Mouse (Mus musculus) cerebellum, adult 11 months (tissue): Measurements from ENCODE around the gene Gm14548.
"Not testable (repeated sequence)": the region's sequence is repeated elsewhere in the genome, so short reads cannot be mapped to it uniquely, and the experiment has no call there.

Experiments
- DNase-seq: peaks from one replicate; pipeline ENCODE4 v3.0.0; 2022

Gm14548 gene

DNA sequence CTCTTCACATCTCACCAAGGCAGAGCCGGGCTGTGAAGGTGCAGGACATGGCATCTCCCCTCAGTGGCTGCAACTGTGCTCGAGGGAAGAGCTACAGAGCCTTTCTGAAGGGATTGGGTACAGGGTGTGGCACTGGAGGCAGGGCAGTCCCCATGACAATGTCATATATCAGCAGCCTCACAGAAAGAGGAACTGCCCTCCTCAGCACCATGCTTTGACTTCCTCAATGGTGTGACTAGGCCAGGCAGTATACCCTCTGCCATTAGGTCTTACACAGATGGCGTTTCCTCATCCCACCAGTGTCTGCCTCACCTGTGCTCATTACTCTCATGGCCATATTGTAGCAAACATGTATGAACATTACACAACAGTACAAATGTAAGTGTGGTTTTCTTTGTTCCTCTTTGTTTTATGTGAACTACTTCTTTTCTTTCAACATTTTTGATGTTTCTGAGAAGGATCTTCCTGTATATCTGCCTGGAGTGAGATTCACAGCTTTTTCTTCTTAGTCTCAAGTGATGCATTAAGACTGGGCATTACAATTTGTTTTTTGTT, at the start of gene Gm14548:
Gene Gm14548 (minus strand): TSS at position 85 of the 555 bp plus-strand sequence.
- DNase-seq: not testable (repeated sequence)

DNA sequence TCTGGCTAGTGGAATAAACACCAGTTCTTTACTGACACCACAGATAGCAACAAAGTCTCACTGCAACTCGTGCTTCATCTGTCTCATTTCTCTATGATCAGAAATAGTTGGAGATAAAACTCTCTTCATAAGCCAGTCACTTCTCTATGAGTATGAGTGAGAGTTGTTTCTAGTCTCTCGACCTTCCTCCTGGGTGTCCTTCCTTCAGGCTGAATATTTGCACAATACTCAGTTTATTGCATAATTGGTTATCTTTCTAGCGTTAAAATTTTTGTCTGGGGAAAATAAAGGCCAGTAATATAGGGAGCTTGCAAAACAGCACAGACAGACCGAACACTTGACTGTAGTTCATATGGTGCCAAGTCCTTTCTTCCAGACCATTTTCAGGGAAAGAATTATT, 48.2 kb upstream of the Gm14548 start:
- no peak for DNase-seq

DNA sequence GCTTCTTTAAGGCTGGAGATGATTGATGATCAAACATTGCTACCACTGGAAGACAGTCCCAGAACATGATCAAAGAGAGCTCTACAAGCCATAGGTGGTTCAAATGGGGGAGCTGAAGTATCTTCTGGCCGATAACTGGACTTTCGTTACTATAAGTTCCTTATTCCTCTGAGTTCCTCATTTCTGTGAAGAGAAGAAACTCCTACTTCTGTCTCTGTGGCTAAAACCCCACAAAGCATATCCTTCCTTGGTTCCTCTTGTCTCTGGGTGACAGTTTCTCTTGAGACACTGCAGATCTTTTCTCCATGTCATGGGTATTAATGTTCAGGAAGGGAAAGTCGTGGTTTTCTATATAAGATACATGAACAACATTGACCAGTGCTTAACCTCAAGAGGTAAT, 43.0 kb upstream of the Gm14548 start:
- no peak for DNase-seq

DNA sequence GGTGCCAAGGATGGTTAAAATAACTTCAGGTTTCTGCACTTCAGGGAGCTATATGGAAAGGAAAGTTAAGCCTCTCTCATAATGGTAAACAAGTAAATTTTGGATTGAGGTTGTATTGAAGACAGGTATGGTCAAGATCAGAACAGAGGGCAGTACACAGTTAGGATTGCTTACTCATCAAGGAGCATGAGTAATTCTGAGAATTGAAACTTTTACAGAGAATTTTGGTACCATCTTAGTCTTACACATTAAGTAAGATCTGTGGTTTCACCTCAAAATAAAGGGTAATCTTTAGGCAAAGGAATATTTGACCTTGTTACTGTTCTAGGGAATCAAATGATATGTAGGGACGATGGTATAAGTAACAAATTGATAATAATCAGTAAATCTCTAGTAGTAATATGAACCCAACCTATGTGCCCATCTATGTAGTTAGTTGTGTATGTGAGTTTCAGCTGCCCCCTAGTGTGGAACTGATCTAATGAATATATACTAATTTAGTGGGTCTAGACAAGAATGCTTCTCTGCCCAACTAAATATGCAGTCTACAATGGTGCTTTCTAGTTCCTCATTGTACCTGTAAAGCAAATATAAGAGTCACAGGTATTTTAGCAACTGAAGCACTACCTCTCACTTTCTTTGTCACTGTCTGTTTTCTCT, 42.1 kb upstream of the Gm14548 start:
- no peak for DNase-seq

DNA sequence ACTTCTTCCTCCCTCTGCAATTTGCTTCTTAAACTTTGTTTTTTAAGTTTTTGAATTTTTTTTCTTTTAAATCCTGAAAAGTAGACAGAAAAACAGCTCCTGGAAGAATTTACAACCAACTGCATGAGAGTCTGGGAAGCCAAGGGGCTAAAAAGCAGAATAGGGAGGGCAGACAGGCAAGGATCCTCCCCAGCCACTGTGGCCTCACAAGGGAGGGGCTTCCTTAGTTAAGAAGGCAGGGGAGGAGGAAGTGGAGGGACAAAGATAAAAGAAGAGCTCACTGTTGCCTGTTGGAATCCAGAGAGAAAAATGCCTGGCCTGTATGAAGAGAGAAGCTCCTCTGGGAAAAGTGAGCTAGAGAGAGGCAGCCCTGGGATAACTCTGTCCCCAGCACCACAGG, 37.6 kb upstream of the Gm14548 start:
- DNase-seq: not testable (repeated sequence)

DNA sequence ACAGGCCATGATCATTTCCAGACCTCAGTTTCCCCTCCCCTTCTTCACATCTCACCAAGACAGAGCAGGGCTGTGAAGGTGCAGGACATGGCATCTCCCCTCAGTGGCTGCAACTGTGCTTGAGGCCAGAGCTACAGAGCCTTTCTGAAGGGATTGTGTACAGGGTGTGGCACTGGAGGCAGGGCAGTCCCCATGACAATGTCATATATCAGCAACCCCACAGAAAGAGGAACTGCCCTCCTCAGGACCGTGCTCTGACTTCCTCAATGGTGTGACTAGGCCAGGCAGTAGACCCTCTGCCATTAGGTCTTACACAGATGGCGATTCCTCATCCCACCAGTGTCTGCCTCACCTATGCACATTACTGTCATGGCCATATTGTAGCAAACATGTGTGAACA, 17.5 kb upstream of the Gm14548 start, which contains the start of gene Lilra6:
Gene Lilra6 (minus strand): TSS at position 117 of the 400 bp plus-strand sequence.
- not testable (repeated sequence) for DNase-seq

DNA sequence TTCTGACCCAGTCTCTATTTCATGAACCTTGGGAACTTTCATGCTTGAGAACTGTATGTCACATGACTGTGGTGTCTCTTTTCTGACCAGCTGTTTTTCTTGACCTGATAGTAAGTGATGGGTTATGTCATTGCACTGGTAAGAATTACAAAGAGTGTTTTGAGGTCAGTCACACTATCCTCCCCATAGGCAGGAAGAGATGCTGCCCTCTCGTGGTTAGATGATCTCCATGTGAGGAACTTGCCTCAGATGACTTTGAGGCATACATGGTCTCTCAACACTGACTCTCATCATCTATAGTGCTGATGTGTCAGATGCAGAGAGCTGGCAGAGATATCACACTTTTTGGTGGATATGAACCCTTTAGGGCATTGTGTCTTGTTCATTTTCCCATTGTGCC, 5.8 kb upstream of the Gm14548 start:
- no peak for DNase-seq

DNA sequence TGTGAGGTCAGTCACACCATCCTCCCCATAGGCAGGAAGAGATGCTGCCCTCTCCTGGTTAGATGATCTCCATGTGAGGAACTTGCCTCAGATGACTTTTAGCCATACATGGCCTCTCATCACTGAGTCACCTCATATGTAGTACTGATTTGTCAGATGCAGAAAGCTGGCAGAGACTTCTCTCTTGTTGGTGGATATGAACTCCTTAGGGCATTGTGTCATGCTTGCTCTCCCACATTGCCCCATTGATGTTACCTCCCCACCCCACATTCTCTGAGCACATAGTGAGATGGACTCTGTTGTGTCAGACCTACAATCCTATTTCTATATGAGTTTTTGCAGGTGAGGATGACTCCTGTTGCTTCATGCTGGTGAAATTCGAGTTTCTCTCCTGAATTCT, 22.9 kb downstream of the Gm14548 start:
- DNase-seq: not testable (repeated sequence)

DNA sequence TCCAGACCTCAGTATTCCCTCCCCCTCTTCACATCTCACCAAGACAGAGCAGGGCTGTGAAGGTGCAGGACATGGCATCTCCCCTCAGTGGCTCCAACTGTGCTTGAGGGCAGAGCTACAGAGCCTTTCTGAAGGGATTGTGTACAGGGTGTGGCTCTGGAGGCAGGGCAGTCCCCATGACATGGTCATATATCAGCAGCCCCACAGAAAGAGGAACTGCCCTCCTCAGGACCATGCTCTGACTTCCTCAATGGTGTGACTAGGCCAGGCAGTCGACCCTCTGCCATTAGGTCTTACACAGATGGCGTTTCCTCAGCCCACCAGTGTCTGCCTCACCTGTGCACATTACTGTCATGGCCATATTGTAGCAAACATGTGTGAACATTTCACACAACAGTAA, 53.0 kb downstream of the Gm14548 start, which contains the start of gene Pira2:
Gene Pira2 (minus strand): TSS at position 101 of the 400 bp plus-strand sequence.
- DNase-seq: not testable (repeated sequence)

DNA sequence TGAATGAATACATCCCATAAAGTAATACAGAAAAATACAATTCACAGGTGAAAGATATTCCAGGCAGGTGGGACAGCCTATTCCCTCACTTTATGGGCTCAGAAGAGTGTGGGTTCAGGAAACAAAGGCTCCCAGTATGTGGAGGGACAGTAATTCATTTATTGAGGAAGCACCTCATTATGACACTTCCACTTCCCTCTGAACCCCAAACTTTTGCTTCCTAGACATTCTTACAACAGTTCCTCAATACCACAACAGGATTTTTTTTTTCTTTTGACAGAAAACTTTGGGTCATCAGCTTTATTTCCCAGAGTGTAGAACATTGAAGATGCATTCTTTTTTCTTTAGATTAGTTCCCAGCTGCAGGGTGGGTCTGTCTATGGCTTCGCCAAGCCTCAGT, 60.1 kb downstream of the Gm14548 start:
- not testable (repeated sequence) for DNase-seq
